Mouse (Mus musculus) heart, embryonic 10.5 days (tissue): Measurements from ENCODE around the gene Ghr. TPM values are rescaled to one million over a fixed set of nuclear protein-coding genes. Genes with fewer than 3 reads are reported as not detected.

Experiments used
- DNase-seq: peaks from one replicate; pipeline ENCODE4 v3.0.0-alpha.2; 2017; ENCODE audit warnings: low spot score
- H3K27ac ChIP-seq: fragments of 300-500 bp; sonication (generic); 2 replicates; pipeline ENCODE4 v1.5.1; 2016; ENCODE audit warnings: mild to moderate bottlenecking
- H3K27me3 ChIP-seq: fragments of 300-500 bp; sonication (generic); 2 replicates; pipeline ENCODE4 v1.6.1; 2016; ENCODE audit warnings: mild to moderate bottlenecking; ENCODE audit not compliant: poor library complexity, insufficient read depth, severe bottlenecking
- H3K36me3 ChIP-seq: fragments of 300-500 bp; sonication (generic); 2 replicates; pipeline ENCODE4 v1.6.1; 2016; ENCODE audit warnings: mild to moderate bottlenecking, moderate library complexity
- H3K4me1 ChIP-seq: fragments of 300-500 bp; sonication (generic); 2 replicates; pipeline ENCODE4 v1.6.1; 2016; ENCODE audit warnings: mild to moderate bottlenecking
- H3K4me3 ChIP-seq: fragments of 300-500 bp; sonication (generic); 2 replicates; pipeline ENCODE4 v1.5.1; 2016; ENCODE audit warnings: mild to moderate bottlenecking, moderate library complexity
- H3K9me3 ChIP-seq: fragments of 300-500 bp; sonication (generic); 2 replicates; pipeline ENCODE4 v1.6.1; 2016; ENCODE audit warnings: mild to moderate bottlenecking, moderate library complexity
- WGBS: fragments of 180-500 bp; shearing (Covaris S2); methylation state at CpG from one replicate; pipeline ENCODE4 v1.1.7; 2016; 5-methylcytosine and 5-hydroxymethylcytosine counted together
- polyA plus RNA-seq: library from polyadenylated mRNA; unstranded; fragments of >200 nt; fragmentation: Nextera tagmentation; extraction: Ambion mirVana; gene quantifications from 2 replicates; pipeline ENCODE4 v1.2.1, GENCODE M21; 2016

Gene Ghr
- polyA plus RNA-seq: 45.1 and 46.9 TPM in 2 replicates

DNA sequence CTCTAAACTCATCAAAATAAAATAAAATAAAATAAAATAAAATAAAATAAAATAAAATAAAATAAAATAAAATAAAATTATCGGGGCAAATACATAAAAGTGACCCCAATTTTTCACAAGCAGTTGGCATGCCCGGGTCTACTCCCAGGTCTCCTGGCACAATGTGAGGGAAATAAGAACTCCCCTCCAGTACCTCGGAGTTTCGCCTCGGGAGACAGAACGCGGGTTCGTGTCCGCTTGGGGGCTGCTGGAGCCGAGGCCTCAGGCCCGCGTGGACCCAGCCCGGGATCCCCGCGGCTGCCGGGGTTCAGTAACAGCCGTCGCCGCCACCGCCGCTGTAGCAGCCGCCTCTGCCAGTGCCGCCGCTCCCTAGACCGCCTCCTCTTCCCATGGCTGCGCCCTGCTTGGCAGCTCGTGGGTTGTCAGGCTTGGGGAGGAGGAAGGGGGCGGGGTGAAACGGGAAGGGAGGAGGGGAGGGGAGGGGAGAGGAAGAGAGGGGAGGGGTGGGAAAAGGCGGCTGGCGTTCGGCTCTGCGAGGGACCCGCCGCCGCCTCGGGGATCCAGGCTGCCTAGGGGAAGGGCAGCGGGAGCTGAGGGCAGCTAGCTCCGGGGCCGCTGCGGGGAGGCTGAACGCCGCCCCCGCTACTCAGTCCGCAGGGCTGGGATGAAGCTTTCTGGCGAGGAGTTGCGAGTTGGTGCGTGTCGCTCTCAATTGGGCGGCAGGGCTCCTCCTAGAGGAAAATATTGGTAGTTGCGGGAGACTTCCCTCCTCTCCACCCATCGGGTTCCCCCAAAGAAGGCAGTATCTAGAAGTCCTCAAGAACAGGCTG lies at the start of gene Ghr:
Gene Ghr, minus strand, starts transcription at position 686 of the 830 bp plus-strand sequence.
- Histone ChIP-seq H3K9me3 (no peaks in the 10 kb centered on the region), H3K27ac (peak within 1 kb of the TSS; percentile 90), H3K4me3 (peak within 1 kb of the TSS; percentile 73), H3K27me3 (no peaks in the 10 kb centered on the region), H3K4me1 (peaks cover 24% of the 10 kb centered on the region), H3K36me3 (no peaks in the 10 kb centered on the region)
- WGBS: 1% methylated on average over 48 of the region's 52 CpGs
- DNase-seq: peak; percentile 91

DNA sequence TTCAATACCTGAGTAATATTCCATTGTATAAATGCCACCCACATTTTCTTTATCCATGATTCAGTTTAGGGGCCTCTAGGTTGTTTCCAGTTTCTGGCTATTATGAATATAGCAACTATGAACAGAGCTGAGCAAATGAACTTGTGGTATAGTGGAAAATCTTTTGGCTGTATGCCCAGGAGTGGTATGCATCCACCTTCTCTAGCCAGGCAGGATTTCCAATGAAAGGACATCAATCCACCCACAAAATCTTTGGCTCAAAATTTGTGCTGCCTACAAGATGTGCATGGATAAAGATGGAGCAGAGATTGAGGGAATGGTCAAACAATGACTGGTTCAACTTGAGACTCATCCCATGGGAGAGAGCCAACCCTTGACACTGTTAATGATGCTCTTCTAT lies 39.5 kb upstream of the Ghr start:
- H3K4me1 ChIP-seq: no peaks in the 10 kb centered on the region
- H3K27ac ChIP-seq: no peak overlapping the region
- no peak overlapping the region for H3K4me3 ChIP-seq
- H3K36me3 ChIP-seq: no peaks in the 10 kb centered on the region
- H3K9me3 ChIP-seq: no peaks in the 10 kb centered on the region
- H3K27me3 ChIP-seq: no peaks in the 10 kb centered on the region
- DNase-seq: no peak

DNA sequence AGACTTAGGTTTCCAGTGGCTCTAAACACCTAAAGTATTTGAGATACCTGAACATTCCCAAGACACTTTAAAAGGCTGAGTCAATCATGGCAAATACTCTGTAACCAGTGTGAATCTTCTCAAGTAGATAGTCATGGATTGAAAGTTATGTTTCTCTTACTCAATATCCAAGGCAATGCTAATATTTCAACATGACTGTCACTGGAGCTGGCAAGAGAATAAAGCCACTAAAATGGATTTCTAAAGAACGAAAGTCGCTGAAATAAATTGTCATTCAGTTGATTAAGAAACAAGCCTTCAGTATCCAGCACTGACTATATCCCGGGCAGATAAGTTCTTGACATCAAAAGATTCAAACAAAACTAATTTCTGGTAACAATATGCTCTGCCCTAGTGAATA lies 37.1 kb upstream of the Ghr start:
- Histone ChIP-seq H3K4me3 (no peak overlapping the region), H3K36me3 (no peaks in the 10 kb centered on the region), H3K27me3 (no peaks in the 10 kb centered on the region), H3K9me3 (no peaks in the 10 kb centered on the region), H3K27ac (no peak overlapping the region), H3K4me1 (no peaks in the 10 kb centered on the region)
- no peak for DNase-seq
- 86% methylated on average over 3 of the region's 3 CpGs for WGBS

DNA sequence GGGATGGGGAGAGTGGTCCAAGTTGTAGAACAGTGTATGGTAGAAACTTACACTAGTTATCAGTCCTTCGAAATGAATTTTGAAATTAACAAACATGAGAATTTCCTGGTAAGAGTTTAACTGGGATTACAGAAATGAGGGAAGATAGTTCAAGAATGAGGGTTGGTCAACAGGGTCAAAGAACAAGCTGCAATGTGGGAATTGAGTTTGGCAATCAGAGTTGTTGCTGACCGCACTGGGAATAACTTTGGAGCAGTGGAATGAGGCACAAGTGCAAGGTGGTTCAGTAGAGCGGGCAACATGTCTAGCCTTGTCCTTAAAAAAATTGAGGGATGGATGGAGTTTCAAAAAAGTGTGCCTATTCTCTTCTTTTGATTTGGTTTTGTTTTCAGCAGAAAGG lies 35.0 kb upstream of the Ghr start:
- no peak overlapping the region for H3K27ac ChIP-seq
- 86% methylated on average over 3 of the region's 3 CpGs for WGBS
- no peak overlapping the region for H3K4me3 ChIP-seq
- no peaks in the 10 kb centered on the region for H3K27me3 ChIP-seq
- no peaks in the 10 kb centered on the region for H3K4me1 ChIP-seq
- no peak for DNase-seq
- H3K36me3 ChIP-seq: no peaks in the 10 kb centered on the region
- no peaks in the 10 kb centered on the region for H3K9me3 ChIP-seq

DNA sequence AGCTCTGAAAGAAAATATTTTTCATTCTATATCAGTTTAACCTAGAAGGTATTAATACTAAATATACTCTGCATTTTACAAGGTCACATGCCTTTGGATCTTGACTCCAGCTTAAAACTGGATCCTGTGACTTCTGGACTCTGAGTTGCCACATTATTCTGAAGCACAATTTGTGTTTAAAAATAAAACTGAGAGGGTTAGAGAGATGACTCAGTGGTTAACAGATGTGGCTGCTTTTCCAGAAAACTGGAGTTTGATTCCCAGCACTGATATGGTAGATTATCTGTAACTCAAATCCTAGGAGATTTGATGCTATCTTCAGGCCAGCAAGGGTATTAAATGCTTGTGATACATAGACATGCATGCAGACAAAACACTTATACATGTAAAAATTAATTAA lies 28.7 kb upstream of the Ghr start:
- no peak for DNase-seq
- H3K36me3 ChIP-seq: no peaks in the 10 kb centered on the region
- no peaks in the 10 kb centered on the region for H3K27me3 ChIP-seq
- H3K9me3 ChIP-seq: no peaks in the 10 kb centered on the region
- no peak overlapping the region for H3K27ac ChIP-seq
- H3K4me3 ChIP-seq: no peak overlapping the region
- no peaks in the 10 kb centered on the region for H3K4me1 ChIP-seq

DNA sequence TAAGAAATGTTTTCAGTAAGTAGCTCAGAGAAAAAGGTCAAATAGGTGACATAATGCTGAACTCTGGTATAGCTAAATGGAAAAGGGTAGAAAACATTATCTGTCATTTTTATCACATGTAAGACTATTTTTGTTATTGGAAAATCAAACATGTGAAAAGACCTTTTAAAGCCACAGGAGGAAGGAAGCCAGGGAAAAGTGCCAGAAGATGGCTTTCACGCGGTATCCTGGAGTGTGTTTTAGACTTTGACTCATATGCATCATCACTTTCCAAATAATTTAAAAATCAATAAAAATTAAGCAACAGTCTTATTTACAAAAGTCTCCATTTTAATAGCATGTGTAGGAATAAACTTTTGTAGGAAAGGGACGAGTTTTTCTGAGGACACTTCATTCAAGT lies 24.7 kb upstream of the Ghr start:
- 85% methylated on average over 3 of the region's 3 CpGs for WGBS
- DNase-seq: no peak
- Histone ChIP-seq H3K27ac (no peak overlapping the region), H3K4me3 (no peak overlapping the region), H3K36me3 (no peaks in the 10 kb centered on the region), H3K4me1 (no peaks in the 10 kb centered on the region), H3K9me3 (no peaks in the 10 kb centered on the region), H3K27me3 (no peaks in the 10 kb centered on the region)

DNA sequence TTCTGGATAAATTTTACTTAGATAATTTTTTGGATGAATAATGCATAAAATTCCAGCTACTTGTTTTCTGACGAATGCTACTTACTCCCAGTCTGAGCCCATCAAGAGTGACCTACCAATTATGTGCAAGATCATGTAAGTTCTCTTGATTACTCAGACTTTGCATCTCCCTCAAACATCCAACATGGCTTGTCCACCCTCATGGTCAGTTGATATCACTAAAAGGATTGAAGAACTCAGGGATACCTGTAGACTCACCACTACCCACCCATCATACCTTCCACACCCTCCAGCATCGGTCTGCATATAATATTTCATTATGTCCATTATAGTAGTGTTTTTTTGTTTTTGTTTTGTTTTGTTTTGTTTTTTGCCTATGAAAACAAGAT lies 18.8 kb upstream of the Ghr start:
- Histone ChIP-seq H3K27ac (no peak overlapping the region), H3K27me3 (no peaks in the 10 kb centered on the region), H3K9me3 (no peaks in the 10 kb centered on the region), H3K36me3 (no peaks in the 10 kb centered on the region), H3K4me3 (no peak overlapping the region), H3K4me1 (no peaks in the 10 kb centered on the region)
- no peak for DNase-seq
- 77% methylated on average over 2 of the region's 2 CpGs for WGBS

DNA sequence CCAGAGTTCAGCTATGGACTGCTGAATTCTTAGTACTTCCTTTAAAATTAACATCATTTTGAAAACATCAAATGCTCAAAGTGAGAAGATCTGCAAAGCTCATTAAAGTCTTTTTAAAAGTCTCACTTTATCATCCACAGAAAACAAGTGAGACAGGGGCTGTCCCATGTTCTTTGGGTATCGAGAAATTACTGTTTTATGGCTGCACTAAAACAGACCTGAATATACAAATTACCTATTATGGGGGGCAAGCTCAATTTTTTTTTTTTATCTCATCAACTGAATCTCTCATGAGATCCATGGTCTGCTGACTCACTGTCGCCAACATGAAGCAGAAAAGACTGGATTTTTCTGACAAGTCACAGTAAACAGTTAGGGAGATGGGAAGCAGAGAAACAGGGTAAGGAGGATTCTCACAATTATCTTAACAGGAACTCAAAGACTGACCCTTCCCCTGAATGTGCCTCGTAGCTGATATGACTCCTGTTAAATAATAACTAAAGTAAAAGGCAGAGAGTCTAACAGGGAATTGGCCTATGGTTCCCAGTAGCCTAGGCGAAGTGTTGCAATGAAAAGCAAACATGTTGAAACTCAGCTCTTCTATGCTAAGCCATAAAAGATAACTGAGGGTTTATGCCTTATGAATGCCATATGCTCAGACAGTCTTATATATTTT lies 18.3 kb upstream of the Ghr start:
- 65% methylated on average over 4 of the region's 4 CpGs for WGBS
- no peaks in the 10 kb centered on the region for H3K27me3 ChIP-seq
- H3K4me1 ChIP-seq: no peaks in the 10 kb centered on the region
- no peaks in the 10 kb centered on the region for H3K9me3 ChIP-seq
- H3K4me3 ChIP-seq: no peak overlapping the region
- DNase-seq: no peak
- H3K27ac ChIP-seq: no peak overlapping the region
- no peaks in the 10 kb centered on the region for H3K36me3 ChIP-seq

DNA sequence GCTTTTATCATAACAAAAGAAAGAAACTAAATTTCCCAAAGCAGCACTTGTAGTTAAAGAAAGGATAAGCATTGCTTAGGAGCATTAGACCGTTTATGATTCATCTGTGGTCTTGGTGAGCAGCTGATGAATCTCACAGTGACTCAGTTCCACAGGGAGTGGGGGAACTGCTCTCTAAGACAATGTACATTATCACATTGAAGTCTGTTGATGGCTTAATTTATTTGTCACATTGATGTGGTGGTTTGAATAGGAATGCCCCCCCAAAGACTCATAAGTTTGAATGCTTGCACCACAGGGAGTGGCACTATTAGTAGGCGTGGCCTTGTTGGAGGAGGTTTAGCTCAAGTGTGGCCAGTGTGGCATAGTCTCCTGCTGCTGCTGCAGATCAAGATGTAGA lies 4.6 kb upstream of the Ghr start:
- no peak for DNase-seq
- Histone ChIP-seq H3K27me3 (no peaks in the 10 kb centered on the region), H3K27ac (no peak overlapping the region), H3K36me3 (no peaks in the 10 kb centered on the region), H3K4me3 (no peak overlapping the region), H3K9me3 (no peaks in the 10 kb centered on the region), H3K4me1 (peaks cover 15% of the 10 kb centered on the region)
- WGBS: 79% methylated on average over 2 of the region's 2 CpGs

DNA sequence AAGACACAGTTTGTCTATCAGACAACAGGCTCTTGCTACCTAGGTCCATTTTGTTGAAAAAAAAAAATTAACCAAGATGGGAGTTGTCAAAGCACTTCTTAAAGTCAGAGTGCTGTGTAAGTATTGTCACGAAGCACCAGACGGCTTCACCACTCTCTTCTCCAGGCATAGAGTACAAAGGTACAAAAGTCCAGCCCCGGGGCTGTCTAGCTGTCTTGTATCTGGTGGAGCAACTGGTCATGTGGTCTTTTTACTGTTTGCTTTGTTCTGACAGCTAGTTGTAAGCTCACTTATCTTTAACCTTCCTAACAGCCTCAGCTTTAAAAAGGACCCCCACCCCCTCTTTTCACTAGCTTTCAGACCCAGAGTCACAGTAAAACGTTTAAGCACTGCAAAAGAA lies 1.1 kb upstream of the Ghr start:
- Histone ChIP-seq H3K27ac (peak overlapping the region; percentile 52; the same call in 1 of the 2 replicates), H3K9me3 (no peaks in the 10 kb centered on the region), H3K27me3 (no peaks in the 10 kb centered on the region), H3K4me1 (peaks cover 24% of the 10 kb centered on the region), H3K4me3 (no peak overlapping the region), H3K36me3 (no peaks in the 10 kb centered on the region)
- DNase-seq: no peak
- WGBS: 29% methylated on average over 4 of the region's 4 CpGs

DNA sequence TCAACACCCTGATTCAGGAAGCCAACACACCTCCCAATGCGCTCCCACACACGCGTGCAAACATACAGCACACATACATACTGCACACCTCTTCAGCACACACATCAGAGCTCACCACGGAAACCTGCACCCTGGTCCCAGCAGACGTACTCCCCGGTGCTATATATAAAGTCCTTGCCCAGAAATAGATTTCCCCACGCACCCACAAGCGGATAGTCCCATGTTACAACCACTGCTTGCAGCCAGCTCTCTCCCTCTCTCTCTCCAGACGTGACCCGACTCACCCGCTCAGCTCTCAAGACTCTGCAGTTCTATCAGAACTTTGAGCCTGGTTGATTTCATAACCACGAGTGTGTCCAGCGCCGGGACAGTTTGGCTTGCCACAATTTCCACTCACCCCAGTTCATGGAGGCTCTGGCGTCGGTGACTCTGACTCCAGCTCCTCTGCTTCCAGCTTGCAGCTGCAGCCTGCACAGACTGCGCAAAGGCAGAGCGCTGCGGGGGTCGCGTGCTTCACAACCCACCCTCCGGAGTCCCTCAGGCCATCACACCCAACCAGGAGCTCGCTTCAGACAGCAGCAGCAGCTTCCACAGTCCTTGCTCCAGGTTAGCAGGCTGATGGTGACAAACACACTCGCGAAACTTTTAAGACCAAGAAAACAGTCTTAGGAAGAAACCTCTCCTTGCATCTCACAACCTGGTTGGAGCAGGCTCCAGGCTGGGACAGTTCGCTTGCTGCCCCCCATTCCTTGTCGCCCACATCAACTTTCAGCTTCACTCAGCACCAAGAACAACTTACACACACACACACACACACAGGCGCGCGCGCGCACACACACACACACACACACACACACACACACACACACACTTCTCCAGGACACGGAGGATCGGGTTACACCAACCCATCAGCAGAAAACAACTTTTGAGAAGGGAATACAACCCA lies 1.2 kb downstream of the Ghr start:
- WGBS: 4% methylated on average over 31 of the region's 34 CpGs
- peaks cover 24% of the 10 kb centered on the region for H3K4me1 ChIP-seq
- peak; percentile 85 for DNase-seq

DNA sequence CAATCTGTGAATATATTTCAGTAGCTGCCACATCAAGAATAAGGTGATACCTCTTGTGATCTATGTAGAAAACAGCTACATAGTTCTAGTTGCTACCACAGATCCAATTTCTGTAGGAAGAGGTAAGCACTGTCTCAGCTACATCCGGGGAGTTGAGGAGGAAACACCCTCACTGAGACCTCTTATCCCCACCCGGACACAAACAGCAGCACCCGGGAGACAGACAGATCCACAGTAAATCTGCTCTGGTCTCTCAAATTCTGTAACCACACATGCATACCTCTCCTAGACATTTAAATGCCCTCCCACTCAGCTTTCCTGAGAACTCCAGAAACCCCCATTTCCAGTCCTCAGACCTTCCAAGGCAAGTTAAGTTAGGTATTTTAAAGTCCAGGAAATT lies 2.0 kb downstream of the Ghr start:
- Histone ChIP-seq H3K4me3 (peak overlapping the region; percentile 73), H3K27ac (peak overlapping the region; percentile 87), H3K27me3 (no peaks in the 10 kb centered on the region), H3K9me3 (no peaks in the 10 kb centered on the region), H3K4me1 (peaks cover 24% of the 10 kb centered on the region), H3K36me3 (no peaks in the 10 kb centered on the region)
- WGBS: 11% methylated on average over 3 of the region's 3 CpGs
- DNase-seq: no peak

More for the DNA sequence above, 1.2 kb downstream of the Ghr start:
- H3K27me3 ChIP-seq: no peaks in the 10 kb centered on the region
- H3K36me3 ChIP-seq: no peaks in the 10 kb centered on the region
- peak overlapping the region; percentile 73 for H3K4me3 ChIP-seq
- H3K27ac ChIP-seq: peak overlapping the region; percentile 87
- no peaks in the 10 kb centered on the region for H3K9me3 ChIP-seq

DNA sequence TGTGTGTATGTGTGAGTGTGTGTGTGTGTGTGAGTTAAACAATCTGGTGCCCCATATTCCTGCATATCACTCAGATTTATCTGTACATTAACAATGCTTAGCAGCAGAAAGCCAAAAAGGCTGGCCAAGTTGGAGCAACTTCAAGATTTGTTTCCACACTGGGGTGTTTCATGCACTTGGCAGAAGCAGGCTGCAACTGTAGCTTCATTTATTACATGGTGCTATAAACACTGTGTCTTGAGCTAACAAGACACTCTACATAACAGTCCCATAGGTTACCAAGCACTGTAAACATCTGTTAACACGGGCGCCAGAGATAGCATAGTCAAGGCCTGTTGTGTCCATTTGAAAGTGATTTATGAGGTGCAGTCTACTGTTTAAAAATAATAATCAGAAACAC lies 3.1 kb downstream of the Ghr start:
- H3K27ac ChIP-seq: no peak overlapping the region
- no peak for DNase-seq
- 79% methylated on average over 2 of the region's 2 CpGs for WGBS

More for the DNA sequence above, 3.1 kb downstream of the Ghr start:
- H3K27me3 ChIP-seq: no peaks in the 10 kb centered on the region
- no peak overlapping the region for H3K4me3 ChIP-seq
- H3K4me1 ChIP-seq: peaks cover 23% of the 10 kb centered on the region
- H3K9me3 ChIP-seq: no peaks in the 10 kb centered on the region
- no peaks in the 10 kb centered on the region for H3K36me3 ChIP-seq
